Mouse (Mus musculus) left cerebral cortex, postnatal 14 days (tissue): ENCODE data around the gene Slc26a3. TPM values are rescaled to one million over a fixed set of nuclear protein-coding genes. Genes with fewer than 3 reads are reported as not detected.

Experiments used
- DNase-seq, 2 experiments: peaks; one replicate each; pipeline ENCODE4 v3.0.0; 2021 to 2022; ENCODE audit warnings: low spot score in 2 of 2, mixed read lengths in 1 of 2
- intact Hi-C: fragments of 180-260 bp; cut with DNase I; formaldehyde crosslinking; loops from one replicate; pipeline ENCODE4 v1.15.1; 2025
- long read RNA-seq, 2 experiments: library from polyadenylated mRNA; stranded (forward); transcript quantifications; one replicate each; pipeline ENCODE4 v2.0.0; 2021
- total RNA-seq, 2 experiments: library from RNA; stranded (reverse); gene quantifications; 2 replicates each; pipeline ENCODE4 v1.2.3; 2021

Slc26a3 gene
- under 1 TPM; 0.11 to 0.25 TPM for total RNA-seq
- long read RNA-seq, experiment 1: 0 reads
- long read RNA-seq, experiment 2: 0 reads

DNA sequence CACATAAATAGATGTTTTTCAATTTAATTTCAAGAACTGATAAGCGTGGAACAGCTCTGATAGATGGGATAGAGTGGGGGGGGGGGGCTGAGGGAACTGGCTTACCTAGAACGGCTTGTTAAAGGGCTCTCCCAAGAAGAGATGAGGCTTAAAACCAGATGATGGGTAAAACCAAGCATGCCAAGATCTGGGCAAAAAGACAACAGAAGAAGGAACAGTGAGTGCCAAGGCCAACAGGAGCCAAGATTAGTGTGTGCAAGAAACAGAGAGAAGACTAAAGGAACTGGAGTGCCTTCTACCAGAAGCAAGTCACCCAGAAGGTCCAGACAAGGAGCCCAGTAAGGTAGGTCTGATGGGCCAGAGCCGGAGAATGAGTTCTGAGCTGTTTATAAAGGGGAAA is at the start of gene Slc26a3:
Gene Slc26a3 (plus strand): TSS at position 301 of the 400 bp plus-strand sequence.
- intact Hi-C loops: no loop called here

DNA sequence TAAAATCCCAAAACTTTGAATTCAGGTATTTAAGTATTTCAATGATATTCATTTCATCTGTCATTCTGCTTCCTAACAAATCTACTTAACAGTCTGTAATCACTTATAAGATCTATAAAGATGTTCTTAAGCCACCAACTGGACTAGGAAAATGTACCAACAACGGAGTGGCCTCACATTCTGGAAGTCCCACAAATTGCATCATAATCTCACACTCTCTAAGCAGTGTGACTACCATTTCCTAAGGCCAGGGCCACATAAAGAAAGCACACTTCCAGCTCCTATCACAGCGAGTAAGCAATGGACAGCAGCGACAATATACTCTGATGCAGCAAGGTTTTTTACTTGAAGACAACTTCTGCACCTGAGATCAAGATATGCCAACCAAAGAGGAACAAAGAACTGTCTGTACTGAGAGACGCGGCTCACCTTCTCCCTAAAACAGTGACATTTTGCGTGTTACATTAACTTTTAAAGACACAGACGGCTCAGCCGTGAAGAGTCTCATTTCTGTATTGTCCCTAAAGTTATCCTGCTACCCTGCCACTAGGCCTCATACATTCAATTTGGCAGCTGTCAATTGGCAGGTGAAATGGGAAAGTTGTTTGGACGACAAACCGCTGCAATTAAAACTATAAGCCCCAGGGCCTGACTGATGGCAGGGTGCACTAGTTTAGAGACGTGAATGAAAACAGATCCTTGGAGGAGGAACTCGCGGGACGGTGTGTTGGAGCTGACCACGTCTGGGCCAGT is 40.3 kb upstream of the Slc26a3 start:
- no peak for DNase-seq
- intact Hi-C loops: no loop called here

More for the DNA sequence above, at the start of gene Slc26a3:
- no peak for DNase-seq

DNA sequence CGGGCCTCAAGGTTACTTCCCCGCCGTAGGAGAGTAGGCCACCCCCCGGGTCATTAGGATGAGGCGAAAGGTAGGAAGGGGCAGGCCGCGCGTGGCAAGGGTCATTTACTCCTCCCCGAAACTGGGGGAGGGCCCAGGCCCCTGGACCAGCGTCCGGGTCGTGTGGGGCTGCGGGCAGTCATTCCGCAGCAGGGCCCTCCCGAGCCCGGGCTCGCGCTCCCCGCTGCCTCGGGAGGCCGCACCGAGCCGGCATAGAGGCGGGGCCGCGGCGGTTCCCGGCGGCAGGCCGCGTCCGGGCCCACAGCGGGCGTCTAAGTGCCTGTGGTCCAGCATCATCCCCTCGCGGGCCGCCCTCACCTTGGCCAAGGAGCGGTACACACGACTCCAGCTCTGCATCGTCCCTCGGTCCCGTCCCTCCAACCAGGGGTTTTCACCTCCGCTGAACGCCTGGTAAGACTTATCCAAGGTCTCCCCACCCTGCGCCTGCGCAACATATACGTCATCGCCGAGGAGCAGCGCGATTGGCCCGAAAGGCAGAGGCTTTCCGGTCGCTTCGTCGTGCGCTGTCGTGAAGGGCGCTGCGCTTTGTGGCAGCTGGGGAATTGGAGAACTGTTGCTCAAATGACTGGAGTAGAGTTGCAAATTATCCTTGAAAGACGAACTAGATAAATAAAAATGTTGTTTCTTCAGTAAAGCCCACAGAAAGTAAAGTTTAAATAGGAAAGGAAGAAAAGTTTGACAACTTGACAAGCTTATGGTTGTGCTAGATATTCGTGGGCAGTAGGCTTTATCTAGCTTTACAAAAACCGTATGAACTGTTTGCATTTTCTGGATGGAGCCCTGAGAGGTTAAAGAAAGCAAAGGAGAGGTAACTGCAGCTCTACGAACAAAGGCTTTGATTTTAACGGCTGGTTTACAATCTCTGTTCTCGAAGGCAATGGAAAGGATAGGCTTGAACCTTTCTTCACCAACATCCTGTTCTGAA is 39.4 kb upstream of the Slc26a3 start, which contains the start of gene Dld:
Gene Dld (minus strand): TSS at position 510 of the 985 bp plus-strand sequence.
- DNase-seq: peak; percentile 96 to 98
- intact Hi-C loops: no loop called here

DNA sequence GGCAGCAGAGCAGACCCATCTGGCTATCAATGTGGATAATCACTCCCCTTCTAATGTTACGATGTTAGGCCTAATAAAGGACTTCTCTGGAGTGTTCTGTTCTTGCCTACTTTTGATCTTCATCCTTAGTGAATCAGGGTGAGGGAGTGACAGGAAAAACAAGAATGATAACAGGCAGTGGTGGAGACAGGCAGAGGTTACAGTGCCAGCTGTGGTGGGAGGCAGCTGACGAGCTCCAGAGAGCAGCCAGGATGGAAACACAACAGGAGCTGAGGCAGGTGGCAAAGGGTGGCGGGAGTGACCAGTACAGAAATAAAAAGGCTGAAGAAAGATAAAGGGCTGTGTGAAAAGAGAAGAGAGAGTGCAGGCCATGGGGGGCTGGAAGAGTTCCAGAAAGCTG is 24.2 kb upstream of the Slc26a3 start:
- intact Hi-C loops: no loop called here
- no peak for DNase-seq

DNA sequence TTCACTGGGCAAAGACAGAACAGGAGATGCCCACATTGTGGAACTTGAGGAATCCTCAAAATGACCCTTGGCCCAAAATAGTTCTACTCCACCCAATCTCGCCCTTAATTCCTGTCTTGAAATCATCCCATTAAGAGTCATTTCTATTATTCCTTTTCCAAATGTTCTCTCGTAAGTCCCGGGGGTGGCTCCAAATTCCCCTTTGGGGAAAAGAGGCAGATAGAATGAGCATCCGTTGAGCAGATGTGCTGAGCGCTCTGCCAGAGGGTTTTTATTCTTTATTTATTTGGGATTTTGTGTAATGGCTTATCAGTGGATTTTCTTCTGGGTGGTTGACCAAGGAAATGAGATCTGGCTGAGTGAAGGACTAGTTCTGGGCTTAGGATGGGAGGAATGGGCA is 22.9 kb upstream of the Slc26a3 start:
- intact Hi-C loops: no loop called here
- DNase-seq: no peak

DNA sequence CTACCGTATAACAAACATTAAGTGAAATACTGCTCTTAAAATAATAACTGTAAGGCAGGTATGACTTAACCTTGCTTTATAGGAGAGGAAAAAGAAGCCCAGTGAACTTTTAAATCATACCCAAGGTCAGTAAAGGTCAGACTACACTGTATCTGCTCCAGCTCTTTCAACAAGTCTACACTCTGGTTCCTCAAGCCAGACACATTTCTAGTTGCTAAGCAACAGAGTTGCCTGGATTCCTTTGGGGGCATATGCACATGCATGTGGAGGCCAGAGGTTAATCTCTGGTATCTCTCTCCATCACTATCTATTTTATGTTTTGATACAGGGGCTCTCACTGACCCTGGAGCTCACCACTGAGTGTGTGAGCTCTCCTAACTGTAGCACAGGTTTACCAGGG is 21.6 kb upstream of the Slc26a3 start:
- DNase-seq: no peak
- intact Hi-C loops: no loop called here

DNA sequence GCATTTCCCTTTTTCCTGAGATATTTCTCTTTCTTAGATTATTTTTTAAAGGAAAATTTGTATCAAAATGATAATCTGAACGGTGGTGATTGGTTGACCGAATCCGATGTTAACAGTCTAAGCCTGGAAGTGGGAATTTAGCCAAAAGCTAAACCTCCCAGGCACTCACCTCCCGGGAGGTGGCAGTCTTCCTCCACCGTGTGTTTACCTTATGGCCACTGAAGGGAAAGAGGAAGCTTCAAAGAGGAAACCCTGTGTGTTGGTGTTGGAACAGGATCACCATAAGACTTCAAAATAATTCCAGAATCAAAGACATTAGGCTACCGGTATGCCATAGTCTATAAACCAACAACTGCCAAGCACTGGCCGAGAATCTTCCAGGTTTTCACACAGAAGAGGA is 21.0 kb upstream of the Slc26a3 start:
- intact Hi-C loops: loop anchor here (10.0 kb wide), 4 partner anchors 85 to 555 kb away; partner anchors contain the start of gene Gpr22
- no peak for DNase-seq

DNA sequence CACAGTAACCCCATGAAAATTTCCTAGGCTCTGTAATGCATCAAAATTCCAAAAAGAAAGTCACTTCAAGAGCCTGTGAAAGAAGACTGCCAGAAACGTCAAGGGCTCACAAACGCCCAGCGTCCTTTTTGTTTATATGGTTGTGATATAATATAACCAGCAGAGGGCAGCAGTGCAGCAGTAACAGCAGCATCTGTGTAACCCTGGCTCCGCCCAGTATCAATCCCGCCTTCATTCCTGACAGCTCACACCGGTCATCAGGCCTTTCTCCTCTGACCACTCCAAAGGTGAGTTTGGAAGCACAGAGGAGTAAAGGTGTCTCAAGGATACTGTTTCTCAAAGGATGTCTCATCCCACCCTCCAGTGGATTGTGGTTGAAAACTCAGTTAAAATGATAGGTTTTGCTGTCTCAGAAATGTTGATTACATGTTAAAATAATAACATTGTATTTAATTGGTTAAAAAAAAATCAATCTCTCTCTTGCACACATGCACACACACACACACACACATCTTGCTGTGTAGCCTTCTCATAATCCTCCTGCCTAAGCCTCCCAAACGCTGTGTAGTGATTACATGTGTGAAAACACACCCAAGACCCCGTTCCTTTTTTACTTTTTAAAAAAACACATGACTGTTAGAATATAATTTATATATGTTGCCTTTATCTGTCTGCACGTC is 15.9 kb upstream of the Slc26a3 start:
- peak; percentile 77 to 86 for DNase-seq

DNA sequence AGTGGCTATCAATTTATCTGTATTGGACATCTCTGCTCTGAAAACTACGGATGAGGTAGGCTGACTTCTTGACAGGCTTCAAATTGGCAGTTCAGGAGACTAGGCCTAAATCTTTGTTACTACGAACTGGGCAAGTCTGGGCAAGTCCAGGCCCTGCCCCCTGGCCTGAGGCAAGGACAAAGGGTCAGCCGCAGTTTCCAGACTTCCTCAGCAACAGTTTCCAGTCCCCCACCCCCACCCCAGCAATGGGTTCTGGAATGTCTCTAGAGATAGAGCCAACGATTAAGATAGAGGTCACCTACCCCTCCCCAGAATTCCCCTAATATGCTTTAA is 15.4 kb upstream of the Slc26a3 start:
- no peak for DNase-seq
- intact Hi-C loops: loop anchor here (10.0 kb wide), 4 partner anchors 80 to 550 kb away; partner anchors contain the start of gene Gpr22

More for the DNA sequence above, 15.9 kb upstream of the Slc26a3 start:
- intact Hi-C loops: loop anchor here (10.0 kb wide), 4 partner anchors 80 to 550 kb away; partner anchors contain the start of gene Gpr22

DNA sequence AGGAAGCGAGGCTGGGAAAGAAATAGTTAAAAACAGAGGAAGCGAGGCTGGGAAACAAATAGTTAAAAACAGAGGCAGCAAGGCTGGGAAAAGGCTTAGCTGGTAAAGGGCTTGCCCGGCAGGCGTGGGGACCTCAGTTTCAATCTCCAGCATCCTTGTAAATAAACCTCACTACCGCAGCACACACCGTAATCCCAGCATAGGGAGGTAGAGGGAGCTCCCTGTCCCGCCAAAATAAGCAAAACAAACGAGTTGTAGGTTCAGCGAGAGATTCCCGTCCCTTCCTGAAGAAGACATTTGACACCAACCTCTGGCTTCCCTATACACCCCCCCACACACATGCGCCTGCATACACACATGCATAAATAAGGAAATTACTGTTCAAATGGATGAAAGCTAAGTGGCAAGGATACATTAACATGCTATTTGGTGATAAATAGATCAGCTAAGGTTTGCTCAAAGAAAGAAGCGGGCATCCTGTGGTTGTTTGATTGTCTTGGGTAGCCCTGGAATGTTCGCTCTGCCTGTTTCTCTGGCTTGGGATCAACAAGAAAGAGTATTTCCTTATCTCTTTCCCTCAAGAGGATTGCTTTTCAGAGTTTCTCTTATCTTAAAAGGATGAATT is 14.2 kb upstream of the Slc26a3 start:
- intact Hi-C loops: loop anchor here (10.0 kb wide), 4 partner anchors 78 to 548 kb away; partner anchors contain the start of gene Gpr22
- peak; percentile 5 to 10 for DNase-seq

DNA sequence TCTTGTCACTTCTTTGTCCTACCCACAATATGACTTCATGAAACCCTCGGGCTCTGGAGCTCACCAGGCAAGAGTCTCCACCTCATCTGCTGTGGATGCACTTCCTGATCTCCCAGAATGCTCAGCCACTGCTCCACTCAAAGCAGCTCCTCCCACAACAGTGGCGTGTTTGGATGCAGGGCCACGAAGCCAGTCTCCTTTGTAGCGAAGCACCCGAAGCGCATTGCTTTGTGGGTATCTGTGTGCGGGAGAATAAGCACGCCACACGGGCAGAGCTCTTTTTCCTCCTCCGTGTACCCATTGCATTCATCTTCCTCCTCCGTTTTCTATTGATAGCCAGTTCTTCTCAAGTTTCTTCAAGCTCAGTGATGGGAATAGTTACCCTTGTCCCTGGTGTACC is 13.4 kb upstream of the Slc26a3 start:
- intact Hi-C loops: loop anchor here (10.0 kb wide), 4 partner anchors 78 to 548 kb away; partner anchors contain the start of gene Gpr22
- DNase-seq: no peak

DNA sequence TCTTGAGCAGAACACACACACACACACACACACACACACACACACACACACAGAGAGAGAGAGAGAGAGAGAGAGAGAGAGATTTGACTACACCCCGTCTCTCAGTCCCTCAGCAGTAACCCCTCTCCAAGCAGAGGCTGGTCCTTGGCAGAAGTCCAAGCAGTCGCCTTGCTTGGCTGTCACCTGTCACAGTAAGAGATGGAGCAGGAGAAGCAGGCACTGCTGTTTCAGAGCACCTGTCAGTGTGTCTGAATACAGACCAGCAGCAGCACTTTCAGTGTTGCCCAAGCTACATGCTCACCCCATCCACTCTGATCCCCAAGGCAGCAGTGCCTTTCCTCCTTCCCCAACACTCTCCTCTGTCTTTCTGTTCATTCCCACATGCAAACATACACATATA is 9.8 kb upstream of the Slc26a3 start:
- intact Hi-C loops: no loop called here
- peak in 1 of 2 experiments; percentile 9 for DNase-seq

DNA sequence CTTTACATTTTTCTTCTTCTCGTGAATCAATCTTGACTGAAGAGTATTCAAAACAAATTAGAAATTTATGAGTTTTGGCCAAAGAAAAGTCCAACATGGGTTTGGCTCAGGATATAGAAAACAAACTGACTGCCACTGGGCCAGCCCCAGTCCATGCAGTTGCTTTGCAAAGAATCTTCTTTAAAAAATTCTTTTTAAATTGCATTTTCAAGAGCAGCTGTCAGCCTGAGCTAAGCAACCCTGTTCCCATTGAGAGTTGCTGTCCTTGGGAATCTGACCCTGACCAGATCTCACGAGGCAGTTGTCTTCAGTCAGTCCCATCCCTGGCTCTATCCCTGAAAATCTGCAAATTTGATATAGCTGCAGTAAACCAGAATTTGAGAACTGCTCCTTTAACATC is 8.2 kb upstream of the Slc26a3 start:
- DNase-seq: no peak
- intact Hi-C loops: no loop called here

DNA sequence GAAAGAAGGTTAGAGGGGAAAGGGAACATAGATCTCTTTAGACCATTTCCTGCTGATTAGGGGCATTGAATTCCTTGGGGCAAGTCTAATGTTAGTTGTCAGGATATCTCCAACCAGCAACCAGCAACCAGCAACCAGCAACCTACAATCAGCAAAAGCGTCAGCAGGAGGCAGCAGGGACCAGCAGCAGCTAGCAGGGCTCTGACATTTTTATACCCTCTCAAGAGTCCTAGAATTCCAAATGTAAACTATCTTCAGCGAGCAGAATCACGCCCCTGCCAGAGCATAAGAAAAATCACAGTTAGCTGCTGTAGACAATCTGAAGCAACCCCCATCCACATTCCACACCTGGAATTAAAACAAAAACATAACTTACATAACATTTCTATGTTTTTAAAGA is 3.4 kb upstream of the Slc26a3 start:
- intact Hi-C loops: no loop called here
- no peak for DNase-seq

DNA sequence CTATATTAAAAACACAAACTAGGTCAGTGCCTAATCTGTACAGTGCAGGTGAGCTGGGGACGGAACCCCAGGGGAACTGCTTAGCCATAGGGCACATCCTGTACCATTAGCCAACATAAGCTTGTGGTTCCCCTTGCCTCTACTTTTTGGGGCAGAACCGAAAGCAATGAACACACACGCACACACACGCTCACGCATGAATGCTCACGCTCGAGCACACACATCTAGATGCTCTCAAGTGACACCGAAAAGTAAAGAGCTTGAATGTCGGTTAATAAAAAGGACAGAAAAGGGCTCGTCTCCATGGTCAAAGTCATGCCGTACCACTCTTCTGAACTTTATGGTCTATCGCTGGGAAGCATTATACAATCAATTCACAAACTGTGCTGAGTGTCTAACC is 1.0 kb downstream of the Slc26a3 start:
- intact Hi-C loops: no loop called here
- DNase-seq: no peak

DNA sequence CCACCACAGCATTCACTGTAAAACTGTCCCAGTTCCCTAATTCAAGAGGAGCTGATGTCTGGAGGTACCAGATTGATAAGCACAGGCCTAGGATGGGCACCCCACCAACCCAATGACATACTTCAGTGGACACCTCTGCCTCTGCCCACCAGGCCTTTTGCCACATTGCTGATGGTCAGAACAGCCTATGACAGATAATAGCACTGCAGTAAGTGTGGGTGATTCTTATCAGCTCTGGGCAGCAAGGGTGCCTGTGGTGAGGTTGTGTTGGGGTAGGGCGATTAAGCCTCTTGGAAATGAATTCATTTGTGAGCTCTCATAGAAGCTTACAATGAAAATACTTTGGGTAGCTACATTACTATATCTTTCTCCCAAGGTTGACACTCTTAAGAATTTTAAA is 5.2 kb downstream of the Slc26a3 start:
- intact Hi-C loops: no loop called here
- no peak for DNase-seq

DNA sequence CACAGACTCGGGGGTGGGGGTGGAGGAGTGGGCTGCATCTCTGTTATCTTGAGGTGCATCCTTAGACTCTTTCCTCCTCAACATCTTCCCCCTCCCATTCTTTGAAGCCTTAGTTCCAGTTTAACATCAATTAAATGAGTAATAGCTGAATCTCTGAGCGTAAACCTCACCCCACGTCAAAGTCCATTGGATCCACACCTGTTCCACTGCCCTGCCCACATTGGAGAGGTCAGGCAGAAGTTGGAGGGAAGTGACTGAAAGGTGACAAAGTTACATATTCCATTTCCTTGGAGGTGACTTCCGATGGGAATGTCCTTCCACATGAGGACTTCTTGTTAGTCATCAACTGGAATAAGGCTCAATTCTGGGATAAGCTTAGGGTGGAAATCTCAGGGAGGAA is 7.0 kb downstream of the Slc26a3 start:
- intact Hi-C loops: no loop called here
- no peak for DNase-seq

DNA sequence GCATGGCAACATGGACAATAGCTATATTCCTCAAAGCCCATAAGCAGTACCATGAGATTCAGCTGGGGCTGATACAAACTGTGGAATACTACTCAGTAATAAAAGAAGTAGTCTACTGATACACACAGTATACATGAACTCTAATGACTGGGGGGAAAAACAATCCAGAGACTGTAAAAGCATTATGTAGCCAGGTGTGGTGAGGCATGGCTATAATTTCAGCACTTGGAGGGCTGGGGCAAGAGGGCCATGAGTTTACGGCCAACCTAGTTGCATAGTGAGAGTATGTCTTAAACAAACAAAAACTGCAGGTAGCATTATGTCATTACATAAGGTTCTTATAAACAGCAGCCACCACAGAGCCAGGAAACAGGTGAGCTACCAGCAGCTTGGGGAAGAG is 10.2 kb downstream of the Slc26a3 start:
- DNase-seq: no peak
- intact Hi-C loops: no loop called here

DNA sequence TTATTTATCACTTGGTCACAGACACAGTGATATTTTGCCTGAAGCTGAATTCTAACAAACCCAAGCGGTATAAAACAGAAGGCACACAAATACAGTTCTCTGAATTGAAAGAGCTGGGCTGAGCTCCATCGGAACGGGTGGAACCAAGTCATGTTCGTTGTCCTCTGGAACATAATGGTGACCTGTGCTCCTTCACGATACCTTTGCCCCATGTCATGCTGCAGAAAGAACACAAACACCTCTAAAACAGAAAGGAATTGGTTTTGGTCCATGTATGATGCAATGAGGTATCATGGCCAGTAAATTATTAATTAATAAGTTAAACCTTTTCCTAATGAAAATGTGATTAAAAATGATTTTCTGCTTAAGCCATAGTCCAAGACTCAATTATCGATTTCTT is 11.3 kb downstream of the Slc26a3 start:
- DNase-seq: no peak

More for the DNA sequence above, 11.3 kb downstream of the Slc26a3 start:
- intact Hi-C loops: no loop called here
